8 mouse cellular contexts compared by ENCODE assay signal in the genomic region with DNA sequence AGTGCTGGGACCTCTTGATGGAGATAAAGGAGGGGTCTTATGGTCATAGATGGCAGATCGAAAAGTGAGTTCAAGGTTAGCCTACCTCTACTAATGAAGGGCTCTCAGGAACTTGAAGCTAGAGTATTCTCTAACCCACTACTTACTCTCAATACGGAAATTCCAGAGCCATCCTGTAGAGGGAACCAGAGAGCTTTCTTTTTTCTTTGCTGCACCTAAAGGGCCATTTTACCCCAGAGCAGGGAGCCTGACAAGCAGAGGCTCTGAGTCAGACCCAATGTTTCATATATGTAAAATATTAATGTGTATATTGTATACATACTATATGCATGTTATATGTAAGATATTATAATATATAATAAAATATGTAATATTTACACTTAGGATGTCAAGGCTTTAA.
A peak's percentile ranks its signal among the peaks of the same experiment; 100 is the strongest.
DNase-seq lines count a peak whose midpoint lies in the region.

No protein-coding gene starts in this region.

- intact Hi-C loops in left cerebral cortex, postnatal 4 days (cut with DNase I) = loop anchor here (2.0 kb wide), 1 partner anchor 426 kb away; no protein-coding TSS in a partner anchor

- DNase-seq in spleen, postnatal 36 days (ENCODE audit: low spot score in 2 of 2) = peak; percentile 6 to 11
- no peak for DNase-seq in spleen, adult 12 weeks (ENCODE audit: low spot score)
- DNase-seq in adrenal gland, postnatal 14 days = peak; percentile 72
- peak; percentile 89 for DNase-seq in embryo, embryonic 10.5 days (ENCODE audit: low spot score)
- DNase-seq in hindlimb bud, embryonic 11.5 days (ENCODE audit: extremely low spot score, low read depth, low spot score) = peak; percentile 74
- peak; percentile 33 for DNase-seq in left cerebral cortex, postnatal 4 days
- DNase-seq in retina, postnatal 7 days (ENCODE audit: low read depth, low spot score) = peak; percentile 59
- DNase-seq in spleen, postnatal 14 days (ENCODE audit: low spot score in 2 of 2) = no peak

Comparison
In these comparisons a context has a peak if more than half of its experiments do, and no peak if none do; other contexts are left out.
1. DNase-seq: peak in spleen, postnatal 36 days (2 of 2), adrenal gland, postnatal 14 days (single experiment), embryo, embryonic 10.5 days (single experiment), hindlimb bud, embryonic 11.5 days (single experiment), left cerebral cortex, postnatal 4 days (single experiment) and retina, postnatal 7 days (single experiment); none in spleen, adult 12 weeks (single experiment) and spleen, postnatal 14 days (0 of 2).